Mouse (Mus musculus): ENCODE results near the gene Ccdc103. TPM values are rescaled to one million over a fixed set of nuclear protein-coding genes. Genes with fewer than 3 reads are reported as not detected.

Gene Ccdc103
- polyA plus RNA-seq, 1 experiment: 0.49 TPM

- Histone ChIP-seq H3K4me3 (ENCODE audit: insufficient read depth, low read length) (no peak overlapping the region), H3K4me1 (ENCODE audit: control insufficient read depth, insufficient read depth, low read length) (no peaks in the 10 kb centered on the region), H3K27ac (ENCODE audit: insufficient read depth, low read length) (no peak overlapping the region)
- TF ChIP-seq CTCF (IDR thresholded peaks at IDR 0.05; ENCODE audit: borderline replicate concordance, insufficient read depth, low read length) (no peak), POLR2A (IDR thresholded peaks at IDR 0.05; ENCODE audit: low read depth, low read length) (no peak)
These were observed 22.6 kb downstream of the Ccdc103 start for GRCm38 (mm10) chr11:102903654-102904053.

GRCm38 (mm10) chr11:102911376-102911775, 30.4 kb downstream of the Ccdc103 start:
- TF ChIP-seq POLR2A (IDR thresholded peaks at IDR 0.05; ENCODE audit: low read depth, low read length) (no peak), CTCF (IDR thresholded peaks at IDR 0.05; ENCODE audit: borderline replicate concordance, insufficient read depth, low read length) (no peak)
- Histone ChIP-seq H3K4me1 (ENCODE audit: control insufficient read depth, insufficient read depth, low read length) (no peaks in the 10 kb centered on the region), H3K4me3 (ENCODE audit: insufficient read depth, low read length) (no peak overlapping the region), H3K27ac (ENCODE audit: insufficient read depth, low read length) (no peak overlapping the region)

- Histone ChIP-seq H3K4me1 (ENCODE audit: control insufficient read depth, insufficient read depth, low read length) (no peaks in the 10 kb centered on the region), H3K27ac (ENCODE audit: insufficient read depth, low read length) (no peak overlapping the region), H3K4me3 (ENCODE audit: insufficient read depth, low read length) (no peak overlapping the region)
- no peak for TF ChIP-seq CTCF (IDR thresholded peaks at IDR 0.05; ENCODE audit: borderline replicate concordance, insufficient read depth, low read length)
- TF ChIP-seq POLR2A (IDR thresholded peaks at IDR 0.05; ENCODE audit: low read depth, low read length): no peak
These were observed 34.4 kb downstream of the Ccdc103 start for GRCm38 (mm10) chr11:102915380-102915779.

GRCm38 (mm10) chr11:102918077-102918476, 37.1 kb downstream of the Ccdc103 start:
- H3K4me3 ChIP-seq (ENCODE audit: insufficient read depth, low read length): no peak overlapping the region
- TF ChIP-seq CTCF (IDR thresholded peaks at IDR 0.05; ENCODE audit: borderline replicate concordance, insufficient read depth, low read length) (no peak), POLR2A (IDR thresholded peaks at IDR 0.05; ENCODE audit: low read depth, low read length) (no peak)
- H3K4me1 ChIP-seq (ENCODE audit: control insufficient read depth, insufficient read depth, low read length): peaks cover 2% of the 10 kb centered on the region; the same call in 1 of the 2 replicates
- H3K27ac ChIP-seq (ENCODE audit: insufficient read depth, low read length): peak overlapping the region; percentile 37; the same call in 1 of the 2 replicates

- TF ChIP-seq CTCF (IDR thresholded peaks at IDR 0.05; ENCODE audit: borderline replicate concordance, insufficient read depth, low read length) (no peak), POLR2A (IDR thresholded peaks at IDR 0.05; ENCODE audit: low read depth, low read length) (no peak)
These were observed 40.5 kb downstream of the Ccdc103 start for GRCm38 (mm10) chr11:102921491-102921890.

GRCm38 (mm10) chr11:102924557-102925350, 43.8 kb downstream of the Ccdc103 start, which contains the start of gene Kif18b:
TSS of gene Kif18b (minus strand) at chr11:102925124.
- H3K27ac ChIP-seq (ENCODE audit: insufficient read depth, low read length): peak within 1 kb of the TSS; percentile 74
- TF ChIP-seq POLR2A (IDR thresholded peaks at IDR 0.05; ENCODE audit: low read depth, low read length): peak; percentile 65
- TF ChIP-seq CTCF (IDR thresholded peaks at IDR 0.05; ENCODE audit: borderline replicate concordance, insufficient read depth, low read length): no peak
- H3K4me3 ChIP-seq (ENCODE audit: insufficient read depth, low read length): peak within 1 kb of the TSS; percentile 83
- peaks cover 2% of the 10 kb centered on the region; the same call in 1 of the 2 replicates for H3K4me1 ChIP-seq (ENCODE audit: control insufficient read depth, insufficient read depth, low read length)

More at GRCm38 (mm10) chr11:102921491-102921890, 40.5 kb downstream of the Ccdc103 start:
- H3K4me3 ChIP-seq (ENCODE audit: insufficient read depth, low read length): no peak overlapping the region
- peaks cover 2% of the 10 kb centered on the region; the same call in 1 of the 2 replicates for H3K4me1 ChIP-seq (ENCODE audit: control insufficient read depth, insufficient read depth, low read length)
- no peak overlapping the region for H3K27ac ChIP-seq (ENCODE audit: insufficient read depth, low read length)

GRCm38 (mm10) chr11:102925351-102925717, 44.3 kb downstream of the Ccdc103 start:
- peaks cover 2% of the 10 kb centered on the region; the same call in 1 of the 2 replicates for H3K4me1 ChIP-seq (ENCODE audit: control insufficient read depth, insufficient read depth, low read length)
- peak overlapping the region; percentile 74 for H3K27ac ChIP-seq (ENCODE audit: insufficient read depth, low read length)
- H3K4me3 ChIP-seq (ENCODE audit: insufficient read depth, low read length): peak overlapping the region; percentile 31
- TF ChIP-seq POLR2A (IDR thresholded peaks at IDR 0.05; ENCODE audit: low read depth, low read length): no peak
- TF ChIP-seq CTCF (IDR thresholded peaks at IDR 0.05; ENCODE audit: borderline replicate concordance, insufficient read depth, low read length): no peak

GRCm38 (mm10) chr11:102930672-102931071, 49.7 kb downstream of the Ccdc103 start:
- TF ChIP-seq POLR2A (IDR thresholded peaks at IDR 0.05; ENCODE audit: low read depth, low read length) (no peak), CTCF (IDR thresholded peaks at IDR 0.05; ENCODE audit: borderline replicate concordance, insufficient read depth, low read length) (no peak)
- H3K4me1 ChIP-seq (ENCODE audit: control insufficient read depth, insufficient read depth, low read length): no peaks in the 10 kb centered on the region
- no peak overlapping the region for H3K27ac ChIP-seq (ENCODE audit: insufficient read depth, low read length)
- H3K4me3 ChIP-seq (ENCODE audit: insufficient read depth, low read length): no peak overlapping the region

Other genes starting within 250 kb of the Ccdc103 start
- not detected in 2 replicates for gene Meioc, start 217.5 kb upstream of the Ccdc103 start, polyA plus RNA-seq (2011; ENCODE audit: insufficient read length, low read depth, missing spikeins)
- gene Ccdc43, start 183.4 kb upstream of the Ccdc103 start, polyA plus RNA-seq (2011; ENCODE audit: insufficient read length, low read depth, missing spikeins): 25.6 and 26.4 TPM in 2 replicates
- gene Adam11, start 119.8 kb upstream of the Ccdc103 start, polyA plus RNA-seq (2011; ENCODE audit: insufficient read length, low read depth, missing spikeins): 0.40 and 2.0 TPM in 2 replicates
- gene Gjc1, start 61.5 kb upstream of the Ccdc103 start, polyA plus RNA-seq (2011; ENCODE audit: insufficient read length, low read depth, missing spikeins): 27.8 and 43.5 TPM in 2 replicates
- not detected in 2 replicates for gene Higd1b, start 45.4 kb upstream of the Ccdc103 start, polyA plus RNA-seq (2011; ENCODE audit: insufficient read length, low read depth, missing spikeins)
- 75.9 and 77.9 TPM in 2 replicates for gene Eftud2, start 219 bp upstream of the Ccdc103 start, polyA plus RNA-seq (2011; ENCODE audit: insufficient read length, low read depth, missing spikeins)
- not detected in 2 replicates for gene Fam187a, start 4.0 kb downstream of the Ccdc103 start, polyA plus RNA-seq (2011; ENCODE audit: insufficient read length, low read depth, missing spikeins)
- gene Gfap, start 19.7 kb downstream of the Ccdc103 start, polyA plus RNA-seq (2011; ENCODE audit: insufficient read length, low read depth, missing spikeins): 1.4 TPM in 1 of 2 replicates, not detected in the other
- 10.5 and 15.7 TPM in 2 replicates for gene Kif18b, start 43.9 kb downstream of the Ccdc103 start, polyA plus RNA-seq (2011; ENCODE audit: insufficient read length, low read depth, missing spikeins)
- gene C1ql1, start 65.5 kb downstream of the Ccdc103 start, polyA plus RNA-seq (2011; ENCODE audit: insufficient read length, low read depth, missing spikeins): not detected in 2 replicates
- 91.1 and 111 TPM in 2 replicates for gene Nmt1, start 147.0 kb downstream of the Ccdc103 start, polyA plus RNA-seq (2011; ENCODE audit: insufficient read length, low read depth, missing spikeins)
- 57.7 and 66.6 TPM in 2 replicates for gene Dcakd, start 147.1 kb downstream of the Ccdc103 start, polyA plus RNA-seq (2011; ENCODE audit: insufficient read length, low read depth, missing spikeins)
- 5.6 and 7.1 TPM in 2 replicates for gene Plcd3, start 220.5 kb downstream of the Ccdc103 start, polyA plus RNA-seq (2011; ENCODE audit: insufficient read length, low read depth, missing spikeins)
- 23.3 and 24.3 TPM in 2 replicates for gene Acbd4, start 220.5 kb downstream of the Ccdc103 start, polyA plus RNA-seq (2011; ENCODE audit: insufficient read length, low read depth, missing spikeins)
- 16.8 and 19.0 TPM in 2 replicates for gene Hexim1, start 235.0 kb downstream of the Ccdc103 start, polyA plus RNA-seq (2011; ENCODE audit: insufficient read length, low read depth, missing spikeins)